13 mouse cellular contexts compared by ENCODE assay signal in the genomic region with DNA sequence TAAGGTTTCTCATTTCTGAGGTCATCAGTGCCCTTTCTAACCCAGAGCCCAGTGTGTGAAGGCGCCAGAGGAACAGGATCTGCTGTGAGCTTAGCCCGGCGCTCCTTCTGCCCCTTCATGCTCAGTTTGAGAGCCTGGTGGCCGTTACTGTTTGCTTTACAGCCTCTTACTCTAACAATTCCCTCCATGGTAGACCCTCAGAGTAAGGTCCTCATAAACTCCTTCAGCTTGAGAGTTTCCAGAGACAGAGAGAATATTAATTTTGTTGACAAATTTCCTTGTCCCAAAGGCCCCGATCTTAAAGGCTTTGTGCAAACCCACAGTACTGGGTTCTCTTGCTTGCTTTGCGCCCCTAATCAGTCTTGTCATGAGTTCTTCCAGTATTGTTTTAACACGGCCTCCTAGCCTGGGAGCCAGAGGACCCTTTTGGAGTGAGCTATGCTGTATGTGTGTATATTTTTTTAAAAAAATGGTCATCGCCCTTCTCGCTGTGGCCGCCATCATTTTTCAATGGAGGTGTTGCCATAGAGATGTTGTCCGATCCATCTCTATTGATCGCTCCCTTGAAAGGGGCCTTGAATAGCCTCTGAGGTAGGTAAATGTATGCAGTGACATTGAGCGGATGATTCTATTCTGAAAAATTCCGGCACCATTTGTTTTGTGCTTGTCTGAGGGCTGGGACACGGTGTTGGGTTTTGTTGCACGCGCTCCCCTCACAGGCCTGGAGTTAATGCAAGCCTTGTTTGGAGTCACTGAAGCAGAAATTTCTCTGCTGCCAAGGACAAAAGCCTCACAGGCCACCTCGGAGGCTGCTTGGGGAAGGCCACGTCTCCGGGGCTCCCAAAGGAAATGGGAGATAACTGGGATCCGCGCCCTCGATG.
A peak's percentile ranks its signal among the peaks of the same experiment; 100 is the strongest.
DNase-seq lines count a peak whose midpoint lies in the region; ATAC-seq and TF ChIP-seq lines count a peak whose summit lies in the region.
"Had no signal": no experiment of that assay in that cellular context is flagged by ENCODE, and none has a peak within 500 bp of the region (broad histone marks: within the 10 kb centered on the region; RNA-seq: fewer than 3 reads in every experiment).

No protein-coding gene starts in this region.

- H3K4me1 ChIP-seq in heart, embryonic 10.5 days = peaks cover 9% of the 10 kb centered on the region
- H3K4me1 ChIP-seq in forebrain, embryonic 11.5 days (replicated peaks; ENCODE audit: control insufficient read depth, insufficient read depth, low read length) = peaks cover 20% of the 10 kb centered on the region
- H3K4me1 ChIP-seq in hindbrain, postnatal 0 days (ENCODE audit: insufficient read depth, low read length) = no peaks in the 10 kb centered on the region
- H3K4me1 ChIP-seq in neural tube, embryonic 12.5 days = peaks cover 22% of the 10 kb centered on the region

- no peak overlapping the region for H3K4me3 ChIP-seq in heart, embryonic 10.5 days
- no peak overlapping the region for H3K4me3 ChIP-seq in forebrain, embryonic 11.5 days (ENCODE audit: low read depth, low read length)
- no peak overlapping the region for H3K4me3 ChIP-seq in hindbrain, postnatal 0 days (ENCODE audit: low read length)
- no peak overlapping the region for H3K4me3 ChIP-seq in neural tube, embryonic 12.5 days

- TF ChIP-seq CTCF in hindbrain, postnatal 0 days (IDR thresholded peaks at IDR 0.05; ENCODE audit: low read depth) = no peak

- H3K9ac ChIP-seq in forebrain, embryonic 11.5 days (ENCODE audit: low read length) = no peak overlapping the region
- no peak overlapping the region for H3K9ac ChIP-seq in hindbrain, postnatal 0 days (replicated peaks; ENCODE audit: low read length)
- H3K9ac ChIP-seq in neural tube, embryonic 12.5 days = no peak overlapping the region

- peak overlapping the region; percentile 26 for H3K4me2 ChIP-seq in forebrain, embryonic 11.5 days (ENCODE audit: low read depth, low read length, severe bottlenecking)
- no peak overlapping the region for H3K4me2 ChIP-seq in hindbrain, postnatal 0 days (ENCODE audit: low read depth, low read length)
- H3K4me2 ChIP-seq in neural tube, embryonic 12.5 days (replicated peaks) = peak overlapping the region; percentile 28; the same call in 1 of the 2 replicates

- WGBS in heart, embryonic 10.5 days = 85% methylated on average over 23 of the region's 23 CpGs
- WGBS in forebrain, embryonic 11.5 days = 16% methylated on average over 23 of the region's 23 CpGs
- WGBS in hindbrain, postnatal 0 days = 26% methylated on average over 23 of the region's 23 CpGs
- 26% methylated on average over 23 of the region's 23 CpGs for WGBS in neural tube, embryonic 12.5 days

- no peaks in the 10 kb centered on the region for H3K9me3 ChIP-seq in heart, embryonic 10.5 days
- H3K9me3 ChIP-seq in forebrain, embryonic 11.5 days (ENCODE audit: control insufficient read depth, low read length) = no peaks in the 10 kb centered on the region
- no peaks in the 10 kb centered on the region for H3K9me3 ChIP-seq in hindbrain, postnatal 0 days (ENCODE audit: low read length)
- no peaks in the 10 kb centered on the region for H3K9me3 ChIP-seq in neural tube, embryonic 12.5 days

- ATAC-seq in forebrain, embryonic 11.5 days (replicated peaks; ENCODE audit: low FRiP score) = peak; percentile 94
- ATAC-seq in hindbrain, postnatal 0 days = peak; percentile 75
- peak; percentile 92 for ATAC-seq in neural tube, embryonic 12.5 days (ENCODE audit: low FRiP score, low read depth)

- DNase-seq in heart, embryonic 10.5 days (ENCODE audit: low spot score) = peak; percentile 64
- DNase-seq in heart, adult 11 months = no peak
- peak; percentile 86 for DNase-seq in forebrain, embryonic 11.5 days (ENCODE audit: low spot score)
- peak; percentile 74 for DNase-seq in hindbrain, postnatal 0 days (ENCODE audit: low spot score)
- no peak for DNase-seq in right cerebral cortex, postnatal 4 days
- no peak for DNase-seq in cerebellum, adult 9-10 months
- no peak for DNase-seq in layer of hippocampus, postnatal 36 days
- DNase-seq: adrenal gland, postnatal 10 days; cerebellum, adult 2 months; heart, postnatal 36 days; kidney, postnatal 10 days; thymus, postnatal 36 days had no signal

- H3K27ac ChIP-seq in heart, embryonic 10.5 days = no peak overlapping the region
- 0 out of 2 replicates have a peak overlapping the region, but pooled peaks have one; percentile 31 for H3K27ac ChIP-seq in forebrain, embryonic 11.5 days (ENCODE audit: low read depth, low read length)
- no peak overlapping the region for H3K27ac ChIP-seq in hindbrain, postnatal 0 days
- no peak overlapping the region for H3K27ac ChIP-seq in neural tube, embryonic 12.5 days

- peaks cover 45% of the 10 kb centered on the region for H3K27me3 ChIP-seq in heart, embryonic 10.5 days (ENCODE audit: insufficient read depth, poor library complexity, severe bottlenecking)
- peaks cover 64% of the 10 kb centered on the region for H3K27me3 ChIP-seq in forebrain, embryonic 11.5 days (ENCODE audit: control insufficient read depth, insufficient read depth, low read length)
- peaks cover 40% of the 10 kb centered on the region for H3K27me3 ChIP-seq in hindbrain, postnatal 0 days (ENCODE audit: insufficient read depth, low read length)
- H3K27me3 ChIP-seq in neural tube, embryonic 12.5 days (replicated peaks) = peaks cover 78% of the 10 kb centered on the region

- H3K36me3 ChIP-seq in heart, embryonic 10.5 days = no peaks in the 10 kb centered on the region
- H3K36me3 ChIP-seq in forebrain, embryonic 11.5 days (ENCODE audit: control insufficient read depth, insufficient read depth, low read length) = no peaks in the 10 kb centered on the region
- H3K36me3 ChIP-seq in hindbrain, postnatal 0 days (ENCODE audit: insufficient read depth, low read length) = no peaks in the 10 kb centered on the region
- no peaks in the 10 kb centered on the region for H3K36me3 ChIP-seq in neural tube, embryonic 12.5 days

Comparison
In these comparisons a context has a peak if more than half of its experiments do, and no peak if none do; other contexts are left out.
1. DNase-seq: peak in heart, embryonic 10.5 days (single experiment), forebrain, embryonic 11.5 days (single experiment) and hindbrain, postnatal 0 days (single experiment); none in heart, adult 11 months (single experiment), right cerebral cortex, postnatal 4 days (single experiment), cerebellum, adult 9-10 months (single experiment) and layer of hippocampus, postnatal 36 days (0 of 2).
2. Peak in every context shown above with its lines, with median percentiles within 50 percentile points of each other: ATAC-seq.